Mouse (Mus musculus) urinary bladder, postnatal 4 days (tissue): Measurements from ENCODE around the gene Svs1.

Source experiments
- DNase-seq, 2 experiments: peaks; one replicate each; pipeline ENCODE4 v3.0.0; 2021 to 2022; ENCODE audit warnings: low spot score in 2 of 2

Svs1 gene

DNA sequence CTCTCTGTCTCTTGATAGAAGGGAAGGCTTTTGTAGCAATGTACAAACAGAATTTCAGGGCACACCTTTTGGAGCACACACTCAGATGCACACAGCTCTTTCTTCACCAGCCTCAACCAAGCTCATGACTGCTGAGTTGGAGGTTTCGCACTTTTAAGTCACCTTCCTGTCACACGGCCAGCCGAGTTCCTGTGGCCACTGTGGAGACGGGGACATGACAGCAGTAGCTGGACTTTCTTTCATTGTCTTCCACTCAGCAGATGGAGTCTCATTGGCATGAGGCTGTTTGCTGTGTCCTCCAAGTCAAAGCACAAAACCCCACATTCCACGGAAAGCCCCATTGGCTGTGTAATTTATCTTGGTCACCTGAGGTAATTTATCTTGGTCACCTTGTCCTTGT is 24.5 kb downstream of the Svs1 start:
- no peak for DNase-seq

DNA sequence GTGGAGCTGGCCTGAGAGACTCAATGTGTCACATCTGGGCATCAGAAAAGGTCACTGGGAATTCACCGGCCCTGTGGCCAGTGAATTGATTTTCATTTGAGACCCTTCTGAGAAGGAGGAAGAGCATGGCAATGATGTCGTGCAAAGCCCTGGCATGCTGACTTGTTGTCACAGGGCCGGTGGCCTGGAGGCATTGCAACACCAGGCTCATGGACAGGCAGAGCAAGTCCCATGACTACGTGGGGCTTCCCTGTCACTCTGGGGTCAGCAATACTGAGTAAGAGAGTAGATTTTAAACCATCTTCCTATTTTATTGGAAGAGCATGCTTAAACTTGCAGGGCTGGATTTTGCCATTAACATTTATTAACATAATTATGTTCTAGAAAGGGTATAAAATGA is 26.4 kb downstream of the Svs1 start:
- no peak for DNase-seq

DNA sequence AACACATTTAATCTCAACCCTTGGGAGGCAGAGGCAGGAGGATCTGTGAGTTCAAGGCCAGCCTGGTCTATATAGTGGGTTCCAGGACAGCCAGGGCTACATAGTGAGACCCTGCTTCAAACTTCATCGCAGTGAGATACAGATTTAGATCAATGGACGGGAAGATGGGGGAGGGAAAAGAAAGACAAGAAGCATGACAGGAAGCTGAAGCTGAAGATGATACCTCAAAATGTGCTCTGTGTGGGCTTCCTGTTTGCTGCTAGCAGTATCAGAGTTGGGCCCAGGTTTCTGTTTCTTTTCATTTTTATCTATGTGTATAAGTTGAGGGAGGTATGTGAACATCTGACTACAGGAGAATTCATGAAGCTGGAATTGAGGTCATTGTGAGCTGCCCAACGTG is 26.8 kb downstream of the Svs1 start:
- no peak for DNase-seq

DNA sequence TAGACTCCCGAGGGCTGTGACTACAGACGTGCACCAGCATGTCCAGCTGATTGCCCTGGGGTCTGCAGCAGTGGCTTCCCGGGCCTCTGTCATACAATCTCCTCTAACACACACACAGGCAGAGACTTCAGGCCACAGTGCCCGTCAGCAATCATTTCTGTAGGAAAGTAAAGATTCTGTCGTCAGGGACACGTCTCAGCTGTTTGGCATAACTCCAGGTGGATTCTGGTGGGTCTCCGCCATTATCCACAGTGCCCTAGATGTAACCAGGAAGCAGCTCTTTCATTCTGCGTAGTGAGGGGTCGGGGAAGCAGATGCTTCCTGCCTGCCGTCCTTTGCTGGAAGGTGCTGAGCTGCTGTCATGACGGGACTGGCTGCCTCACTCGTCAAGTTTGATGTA is 30.5 kb downstream of the Svs1 start:
- DNase-seq = no peak

DNA sequence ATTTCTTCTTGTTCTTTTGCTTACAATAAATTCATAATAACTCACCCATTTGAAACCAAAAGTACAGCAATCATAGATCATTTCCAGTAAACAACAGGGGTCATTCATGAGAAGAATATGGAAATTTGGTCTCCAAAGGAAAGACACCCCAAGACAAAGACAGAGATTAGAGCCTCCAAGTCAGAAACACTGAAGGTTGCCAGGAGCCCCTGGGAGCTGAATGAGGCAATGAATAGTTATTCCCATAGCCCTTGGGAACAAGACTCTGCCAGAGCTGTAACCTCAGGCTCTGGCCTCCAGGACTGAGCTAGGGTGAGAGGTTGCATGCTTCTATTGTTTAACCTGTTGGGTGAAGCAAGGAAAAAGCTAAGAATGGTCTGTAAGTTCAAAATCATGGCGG is 32.7 kb downstream of the Svs1 start:
- no peak for DNase-seq

DNA sequence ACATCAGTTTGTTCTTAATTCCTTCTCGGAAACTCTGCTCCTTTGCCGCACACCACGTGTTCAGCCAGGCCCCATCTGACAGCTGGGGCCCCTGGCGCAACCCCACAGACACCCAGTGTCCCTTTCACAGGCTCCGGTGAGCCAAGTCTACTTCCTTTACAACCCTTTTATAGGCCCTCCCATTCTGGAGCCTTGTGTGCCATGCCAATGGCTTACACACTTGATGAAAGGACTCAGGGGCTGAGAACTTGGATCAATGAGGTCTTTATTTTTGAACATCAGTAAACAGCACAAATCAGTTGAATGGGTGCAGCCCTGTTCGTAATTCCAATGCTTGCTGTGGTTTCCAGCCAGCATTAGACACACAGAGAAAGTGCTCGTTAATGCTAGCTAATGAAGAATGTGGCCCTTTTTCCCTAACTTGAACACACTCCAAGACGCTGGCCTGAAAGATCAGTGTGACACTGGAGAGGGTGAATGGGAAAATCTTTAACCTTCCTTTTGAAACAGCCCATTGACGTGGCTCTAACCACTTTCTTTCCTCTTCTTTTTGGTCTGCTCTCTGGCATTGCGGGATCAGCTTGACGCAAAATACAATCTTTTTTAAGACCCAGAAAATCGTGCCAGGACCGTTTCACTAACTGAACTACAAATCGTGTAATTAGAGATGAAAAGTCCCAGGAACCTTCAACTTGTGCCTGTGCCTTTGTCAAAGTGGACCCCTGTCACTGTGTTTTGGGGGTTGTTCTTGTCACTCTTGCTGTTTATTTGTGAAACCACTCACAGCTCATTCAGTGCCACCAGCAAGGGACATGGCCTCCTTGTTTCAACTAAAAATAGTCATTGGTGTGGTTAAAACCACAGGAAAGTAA is 34.7 kb downstream of the Svs1 start:
- DNase-seq = no peak

DNA sequence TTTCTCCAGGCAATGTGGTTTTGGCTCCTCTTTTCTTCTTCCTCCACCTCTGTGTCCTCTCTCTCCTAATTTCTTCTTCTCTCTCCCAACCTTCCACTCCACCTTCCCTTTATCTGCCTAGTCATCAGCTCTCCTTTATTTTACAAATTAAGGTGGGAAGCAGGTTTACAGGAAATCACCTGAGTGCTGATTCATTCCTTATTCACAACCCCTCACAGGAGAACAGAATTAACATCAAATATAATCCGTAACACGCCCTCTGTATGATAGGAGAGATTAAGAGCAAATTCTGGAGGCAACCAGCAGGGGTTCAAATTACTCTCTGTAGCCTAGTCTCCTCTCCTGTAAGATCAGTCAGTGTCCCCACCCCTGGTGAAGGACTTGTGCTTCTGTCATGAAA is 35.7 kb downstream of the Svs1 start:
- DNase-seq = no peak

DNA sequence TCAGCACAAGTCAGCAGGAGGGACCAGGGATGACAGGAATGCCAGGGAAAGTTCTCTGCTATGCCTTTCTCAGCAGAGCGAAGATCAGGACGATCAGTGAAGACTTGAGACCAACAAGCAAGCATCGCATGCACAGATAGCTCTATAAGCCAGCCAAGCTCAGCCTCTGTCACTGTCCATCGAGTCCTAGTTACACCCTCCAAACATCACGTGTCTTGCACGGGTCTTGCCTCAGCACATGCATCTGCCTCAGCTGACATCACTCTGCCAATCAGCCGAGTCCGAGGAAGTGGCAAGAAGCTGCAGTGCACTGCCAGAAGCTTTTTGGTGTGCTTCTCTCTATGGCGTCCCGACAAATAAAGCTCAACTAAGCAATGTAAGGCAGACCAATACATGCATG is 36.7 kb downstream of the Svs1 start:
- DNase-seq = no peak

DNA sequence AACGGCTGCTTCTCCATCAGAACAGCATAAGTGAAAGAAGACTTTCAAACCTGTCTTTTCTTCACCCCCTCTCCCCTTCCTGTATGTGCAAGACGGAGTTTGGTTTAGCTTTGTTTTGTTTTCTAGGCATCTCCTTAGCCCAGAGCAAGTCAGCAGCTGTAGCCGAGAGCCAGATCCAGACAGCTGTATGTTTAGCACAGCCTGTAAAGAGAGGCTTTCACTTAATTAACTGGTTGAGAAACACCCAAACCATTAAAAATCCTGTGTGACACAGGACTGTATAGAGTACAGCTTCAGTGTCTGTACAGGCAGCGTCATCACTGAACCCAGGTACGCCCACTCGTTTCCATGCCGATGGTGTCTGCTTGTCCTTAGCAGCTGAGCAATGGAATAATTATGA is 38.6 kb downstream of the Svs1 start:
- DNase-seq = no peak

DNA sequence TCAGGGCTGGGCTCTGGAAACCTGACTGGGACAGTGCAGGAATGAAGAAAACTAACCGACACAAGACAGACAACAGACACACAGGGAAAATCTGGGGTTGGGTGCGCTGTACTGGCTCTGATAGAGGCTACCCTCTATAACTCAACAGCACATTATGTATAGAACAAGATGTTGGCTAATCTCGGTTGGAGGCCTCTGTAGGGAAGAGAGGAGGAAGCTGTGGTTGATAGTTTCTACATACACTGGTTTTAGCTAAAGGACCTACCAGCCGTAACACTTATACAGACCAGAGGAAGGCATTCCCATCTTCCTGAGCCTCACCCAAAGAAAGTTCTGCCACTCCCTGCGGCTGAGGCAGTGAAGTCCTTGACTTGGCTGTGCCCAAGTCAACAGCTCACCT is 39.8 kb downstream of the Svs1 start:
- DNase-seq = no peak

DNA sequence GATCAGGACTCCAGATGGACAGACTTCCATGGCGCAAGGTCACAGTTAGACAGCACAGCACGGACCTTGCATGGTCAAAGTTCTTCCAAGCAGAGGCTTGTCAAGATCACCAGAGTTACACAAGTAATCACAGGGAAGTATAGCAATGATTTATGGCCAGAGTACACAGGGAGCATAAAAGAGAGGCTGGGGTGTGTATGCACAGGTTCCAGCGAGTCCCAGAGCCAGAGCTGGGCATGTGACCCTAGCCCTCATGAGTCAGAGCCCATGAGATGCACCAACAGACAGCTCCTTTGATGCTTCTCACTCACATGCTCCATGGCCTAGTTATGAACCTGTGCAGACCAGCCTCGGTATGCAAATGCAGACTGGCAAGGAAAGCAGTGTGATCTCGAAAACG is 41.4 kb downstream of the Svs1 start:
- DNase-seq = peak in 1 of 2 experiments; percentile 26

DNA sequence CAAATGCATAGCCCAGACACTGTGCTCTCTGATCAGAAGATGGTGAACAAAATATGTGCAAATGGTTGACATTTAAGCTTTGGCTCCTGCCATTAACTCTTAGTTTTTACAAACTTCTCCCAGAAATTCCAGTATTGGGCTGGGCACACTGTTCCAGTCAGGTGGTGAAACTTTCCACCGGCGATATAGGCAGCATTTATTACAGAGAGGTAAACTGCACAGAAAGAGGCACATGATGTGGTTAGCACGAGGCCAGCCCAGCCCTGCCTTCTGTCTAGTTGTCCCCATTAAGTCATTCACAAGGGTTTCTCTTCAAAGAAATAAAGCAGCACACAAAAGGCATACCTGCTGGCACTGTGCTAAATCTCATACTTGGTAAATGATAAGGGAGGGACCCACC is 42.0 kb downstream of the Svs1 start:
- DNase-seq = no peak

DNA sequence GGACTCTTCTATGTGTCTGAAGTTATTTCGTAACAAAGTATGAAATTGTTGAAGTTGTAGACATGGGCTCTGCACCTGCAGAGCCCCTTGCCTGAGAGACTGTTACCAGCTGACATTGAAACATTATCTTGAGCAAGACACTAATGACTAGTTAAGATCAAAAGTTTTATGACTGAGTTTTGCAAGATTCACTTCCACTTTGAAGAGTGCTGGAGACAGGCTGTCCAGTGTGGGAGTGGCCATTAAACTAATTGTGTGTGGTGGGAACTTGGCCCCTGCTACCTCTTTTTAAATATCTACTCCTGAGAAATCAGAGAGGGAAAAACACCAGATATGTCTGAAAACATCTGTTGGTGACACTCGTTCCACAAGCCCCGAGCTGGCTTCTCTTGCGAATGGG is 44.6 kb downstream of the Svs1 start:
- no peak for DNase-seq

DNA sequence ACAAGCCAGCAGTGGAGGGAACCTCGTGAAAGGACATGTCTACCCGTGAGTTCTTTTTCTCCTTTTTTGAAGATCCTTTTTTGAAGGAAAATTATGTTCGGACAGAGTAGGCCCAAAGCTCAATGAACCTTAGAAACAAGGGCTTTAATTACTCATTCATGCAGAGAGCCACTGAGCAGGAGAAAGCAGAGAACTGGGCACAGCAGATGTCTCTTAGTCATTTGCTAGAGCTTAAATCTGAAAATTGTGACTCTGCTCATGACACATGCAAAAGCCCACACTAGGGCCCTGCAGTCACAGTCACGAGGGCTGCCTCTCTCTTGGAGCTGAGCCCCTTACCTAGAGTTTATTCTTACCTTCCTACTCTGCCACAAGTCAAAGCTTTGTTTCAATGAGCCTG is 46.1 kb downstream of the Svs1 start:
- DNase-seq = no peak

DNA sequence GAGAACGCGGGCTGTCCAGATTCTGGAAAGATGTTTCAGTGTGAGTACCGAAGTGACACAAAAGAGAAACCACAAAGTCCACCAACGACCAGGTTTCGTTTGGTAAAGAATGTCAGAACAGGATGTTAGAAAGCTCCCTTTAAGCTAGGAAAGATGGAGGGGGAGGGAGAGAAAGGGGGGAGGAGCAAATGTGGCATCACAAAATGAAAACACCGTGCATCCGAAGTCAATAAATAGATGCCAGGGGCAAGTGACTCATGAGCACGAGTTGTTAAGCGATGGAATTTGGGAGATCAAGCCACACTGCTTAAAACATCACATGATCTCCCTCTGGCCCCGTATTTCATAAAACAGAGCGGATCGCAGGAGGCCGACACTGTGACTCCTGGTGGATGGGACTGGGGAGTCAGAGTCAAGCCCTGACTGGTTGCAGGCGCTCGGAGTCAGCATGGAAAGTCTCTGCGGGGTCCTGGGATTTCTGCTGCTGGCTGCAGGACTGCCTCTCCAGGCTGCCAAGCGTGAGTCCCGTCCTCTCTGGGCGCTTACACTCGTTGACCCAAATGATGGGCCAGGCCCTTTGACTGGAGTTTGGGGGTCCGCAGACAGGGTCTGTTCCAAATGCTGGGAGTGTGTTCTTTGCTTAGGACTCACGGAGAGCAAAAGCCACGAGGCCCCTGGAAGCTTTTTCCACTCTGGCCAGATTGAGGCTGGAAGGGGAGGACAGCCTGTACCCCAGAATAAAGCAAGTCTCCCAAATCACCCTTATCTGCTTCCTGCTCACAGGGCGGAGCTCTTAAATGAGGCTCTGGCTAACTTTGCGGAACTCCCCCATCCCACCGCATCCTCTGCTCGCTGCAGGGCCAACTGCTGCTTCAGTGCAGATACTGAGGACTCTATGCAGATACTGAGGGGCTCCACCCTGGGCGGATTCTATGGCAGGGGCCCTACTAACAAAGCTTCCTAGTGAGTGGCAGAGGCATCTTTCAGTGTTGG is 49.9 kb downstream of the Svs1 start, which contains the start of gene Gpnmb:
TSS of gene Gpnmb (plus strand) at position 272 of the 993 bp plus-strand sequence.
- DNase-seq = no peak

DNA sequence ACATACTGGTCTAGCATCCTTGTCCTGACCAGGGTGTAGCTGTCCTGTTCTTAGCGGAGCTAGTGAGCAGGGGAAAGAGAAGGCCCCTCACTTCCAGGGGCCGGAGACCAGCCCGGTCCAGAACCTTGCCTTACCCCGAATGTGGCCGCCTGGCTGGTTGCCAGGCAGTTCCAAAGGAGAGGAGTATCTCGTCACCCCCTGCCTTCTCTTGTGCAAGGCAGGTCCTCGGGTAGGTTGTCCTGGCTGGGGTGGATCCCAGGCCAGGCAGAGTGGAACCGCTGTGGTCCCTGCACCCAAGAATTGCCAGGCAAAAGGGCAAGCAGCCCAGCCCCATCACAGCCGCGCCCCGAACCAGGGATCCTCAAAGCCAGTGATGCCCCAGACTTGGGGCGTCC is 50.6 kb downstream of the Svs1 start:
- DNase-seq = no peak

DNA sequence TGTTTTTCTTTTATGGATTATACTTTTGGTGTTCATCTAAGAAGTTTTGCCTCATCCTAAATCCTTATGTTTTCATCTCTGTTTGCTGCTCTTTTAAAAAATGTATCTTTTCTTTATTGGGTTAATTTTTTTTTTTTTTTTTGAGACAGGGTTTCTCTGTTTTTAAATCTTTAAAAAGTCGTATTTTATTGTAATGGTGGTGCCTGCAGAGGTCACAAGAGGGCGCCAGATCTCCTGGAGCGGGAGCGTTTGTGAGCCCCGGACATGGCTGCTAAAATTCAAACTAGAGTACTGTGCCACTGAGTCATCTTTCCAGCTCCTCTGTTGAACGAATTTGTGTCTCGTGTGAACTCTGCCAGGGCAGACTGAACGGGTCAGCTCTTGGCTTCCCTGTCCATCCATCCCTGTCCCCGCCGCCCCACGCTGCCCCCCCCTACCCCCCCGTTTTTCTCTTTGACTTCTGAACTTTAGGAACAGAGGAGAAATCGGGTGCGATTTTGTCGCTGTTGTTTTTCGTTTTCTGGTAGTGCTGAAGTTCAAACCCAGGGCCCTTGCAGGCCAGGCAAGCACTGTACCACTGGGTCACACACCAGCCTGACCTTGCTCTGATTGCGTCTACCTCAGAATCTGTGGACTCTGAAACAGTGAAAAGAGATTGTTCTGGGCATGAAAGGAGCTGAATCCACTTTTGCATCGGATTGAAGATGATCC is 53.0 kb downstream of the Svs1 start:
- peak; percentile 39 to 72 for DNase-seq
